Mouse (Mus musculus): ENCODE measurements around the gene Gtf3c3. TPM values are rescaled to one million over a fixed set of nuclear protein-coding genes. Genes with fewer than 3 reads are reported as not detected.

Gtf3c3 gene
- polyA plus RNA-seq, 1 experiment from 2014 or later = 19.0 TPM

Other genes with a start within 250 kb of the Gtf3c3 start
- gene Hecw2, start 243.8 kb downstream of the Gtf3c3 start, polyA plus RNA-seq (2014; fragmentation: Nextera tagmentation; extraction: Ambion mirVana) = 1.7 and 4.0 TPM in 2 replicates
- 0.07 and 0.10 TPM in 2 replicates for gene Ccdc150, start 188.3 kb downstream of the Gtf3c3 start, polyA plus RNA-seq (2014; fragmentation: Nextera tagmentation; extraction: Ambion mirVana)
- gene Pgap1, start 118.7 kb upstream of the Gtf3c3 start, polyA plus RNA-seq (2014; fragmentation: Nextera tagmentation; extraction: Ambion mirVana) = 33.3 and 48.9 TPM in 2 replicates

Data from forebrain, embryonic 14.5 days (tissue).